Mouse (Mus musculus) left cerebral cortex, postnatal 10 days (tissue): ENCODE results near the gene Gstp2. TPM values are rescaled to one million over a fixed set of nuclear protein-coding genes. Genes with fewer than 3 reads are reported as not detected.
A peak's percentile ranks its signal among the peaks of the same experiment; 100 is the strongest.
"Not testable (repeated sequence)": the region's sequence is repeated elsewhere in the genome, so short reads cannot be mapped to it uniquely, and the experiment has no call there.

ENCODE experiments used
- DNase-seq, 2 experiments: peaks; one replicate each; pipeline ENCODE4 v3.0.0; 2021 to 2022; ENCODE audit warnings: low spot score in 2 of 2, mixed read lengths in 1 of 2; ENCODE audit errors: extremely low spot score in 1 of 2
- intact Hi-C: fragments of 180-260 bp; cut with DNase I; formaldehyde crosslinking; loops from one replicate; pipeline ENCODE4 v1.15.1; 2025
- total RNA-seq, 2 experiments: library from RNA; stranded (reverse); gene quantifications; 2 replicates each; pipeline ENCODE4 v1.2.3; 2021

The Gstp2 gene
- total RNA-seq, 2 experiments from 2014 or later = 21.7 to 24.2 TPM

GRCm38 (mm10) chr19:4055216-4055946, 9.6 kb upstream of the Gstp2 start:
- DNase-seq = no peak
- intact Hi-C loops = no loop called here

GRCm38 (mm10) chr19:4054613-4055012, 8.8 kb upstream of the Gstp2 start:
- DNase-seq = no peak
- intact Hi-C loops = loop anchor here (5.0 kb wide), 1 partner anchor 33 kb away; no protein-coding TSS in a partner anchor

- intact Hi-C loops = loop anchor here (5.0 kb wide), 1 partner anchor 35 kb away; no protein-coding TSS in a partner anchor
- no peak for DNase-seq
Observed at GRCm38 (mm10) chr19:4052516-4053030, 6.8 kb upstream of the Gstp2 start.

- intact Hi-C loops = loop anchor here (5.0 kb wide), 1 partner anchor 35 kb away; no protein-coding TSS in a partner anchor
- DNase-seq = peak in 1 of 2 experiments; percentile 71
Observed at GRCm38 (mm10) chr19:4051741-4052515, 6.1 kb upstream of the Gstp2 start.

GRCm38 (mm10) chr19:4051016-4051415, 5.2 kb upstream of the Gstp2 start:
- no peak for DNase-seq
- intact Hi-C loops = loop anchor here (5.0 kb wide), 1 partner anchor 36 kb away; no protein-coding TSS in a partner anchor

GRCm38 (mm10) chr19:4049069-4049468, 3.2 kb upstream of the Gstp2 start:
- DNase-seq, intact Hi-C loops: not testable (repeated sequence)

GRCm38 (mm10) chr19:4047859-4048258, 2.0 kb upstream of the Gstp2 start:
- intact Hi-C loops = no loop called here
- DNase-seq = peak; percentile 48 to 81

- intact Hi-C loops = no loop called here
Observed at GRCm38 (mm10) chr19:4046866-4047254, 1.0 kb upstream of the Gstp2 start.

GRCm38 (mm10) chr19:4044109-4044508, 1.7 kb downstream of the Gstp2 start:
- intact Hi-C loops, DNase-seq: not testable (repeated sequence)

More at GRCm38 (mm10) chr19:4046866-4047254, 1.0 kb upstream of the Gstp2 start:
- DNase-seq = no peak

GRCm38 (mm10) chr19:4042124-4042523, 3.7 kb downstream of the Gstp2 start:
- DNase-seq = peak in 1 of 2 experiments; percentile 68
- intact Hi-C loops = no loop called here

- intact Hi-C loops = not testable (repeated sequence)
- peak in 1 of 2 experiments; percentile 18 for DNase-seq
Observed at GRCm38 (mm10) chr19:4041500-4041899, 4.3 kb downstream of the Gstp2 start.

- intact Hi-C loops = not testable (repeated sequence)
- DNase-seq = peak in 1 of 2 experiments; percentile 18
Observed at GRCm38 (mm10) chr19:4040941-4041340, 4.9 kb downstream of the Gstp2 start.

GRCm38 (mm10) chr19:4037788-4038232, 8.0 kb downstream of the Gstp2 start, which contains the start of gene Gstp1:
TSS of gene Gstp1 (minus strand) at chr19:4037985.
- intact Hi-C loops = no loop called here
- DNase-seq = peak; percentile 78 to 92

- intact Hi-C loops, DNase-seq: not testable (repeated sequence)
Observed at GRCm38 (mm10) chr19:4037154-4037787, 8.6 kb downstream of the Gstp2 start.

- intact Hi-C loops = no loop called here
- no peak for DNase-seq
Observed at GRCm38 (mm10) chr19:4036327-4037045, 9.3 kb downstream of the Gstp2 start.

GRCm38 (mm10) chr19:4033742-4034141, 12.1 kb downstream of the Gstp2 start:
- intact Hi-C loops = no loop called here
- DNase-seq = no peak

- intact Hi-C loops = no loop called here
- DNase-seq = no peak
Observed at GRCm38 (mm10) chr19:4033298-4033697, 12.5 kb downstream of the Gstp2 start.

GRCm38 (mm10) chr19:4032668-4033067, 13.2 kb downstream of the Gstp2 start:
- intact Hi-C loops = no loop called here

More at GRCm38 (mm10) chr19:4032668-4033067, 13.2 kb downstream of the Gstp2 start:
- DNase-seq = no peak
